Mouse (Mus musculus): Measurements from ENCODE around the gene Prtn3. TPM values are rescaled to one million over a fixed set of nuclear protein-coding genes. Genes with fewer than 3 reads are reported as not detected.

The Prtn3 gene
- polyA plus RNA-seq, 1 experiment = not detected

GRCm38 (mm10) chr10:79858416-79859074, 15.7 kb upstream of the Prtn3 start:
- WGBS = 22% methylated on average over 17 of the region's 17 CpGs
- no peak for TF ChIP-seq POLR2A (IDR thresholded peaks at IDR 0.05; ENCODE audit: insufficient read depth, low read depth, low read length)
- TF ChIP-seq CTCF (IDR thresholded peaks at IDR 0.05; ENCODE audit: insufficient read depth, low read depth, low read length) = no peak
- H3K4me1 ChIP-seq (ENCODE audit: control insufficient read depth, insufficient read depth, low read length) = peaks cover 61% of the 10 kb centered on the region
- peak overlapping the region; percentile 31; the same call in 1 of the 2 replicates for H3K27ac ChIP-seq (ENCODE audit: insufficient read depth, low read depth, low read length)
- 0 out of 2 replicates have a peak overlapping the region, but pooled peaks have one; percentile 5 for H3K4me3 ChIP-seq (ENCODE audit: insufficient read depth, low read depth, low read length)

- 52% methylated on average over 11 of the region's 11 CpGs for WGBS
- no peak for TF ChIP-seq CTCF (IDR thresholded peaks at IDR 0.05; ENCODE audit: insufficient read depth, low read depth, low read length)
- TF ChIP-seq POLR2A (IDR thresholded peaks at IDR 0.05; ENCODE audit: insufficient read depth, low read depth, low read length) = no peak
- no peak overlapping the region for H3K4me3 ChIP-seq (ENCODE audit: insufficient read depth, low read depth, low read length)
- H3K4me1 ChIP-seq (ENCODE audit: control insufficient read depth, insufficient read depth, low read length) = peaks cover 61% of the 10 kb centered on the region
- H3K27ac ChIP-seq (ENCODE audit: insufficient read depth, low read depth, low read length) = no peak overlapping the region
Observed at GRCm38 (mm10) chr10:79859116-79859515, 15.2 kb upstream of the Prtn3 start.

GRCm38 (mm10) chr10:79860079-79860911, 14.0 kb upstream of the Prtn3 start:
- TF ChIP-seq CTCF (IDR thresholded peaks at IDR 0.05; ENCODE audit: insufficient read depth, low read depth, low read length) (no peak), POLR2A (IDR thresholded peaks at IDR 0.05; ENCODE audit: insufficient read depth, low read depth, low read length) (no peak)
- Histone ChIP-seq H3K4me3 (ENCODE audit: insufficient read depth, low read depth, low read length) (no peak overlapping the region), H3K4me1 (ENCODE audit: control insufficient read depth, insufficient read depth, low read length) (peaks cover 67% of the 10 kb centered on the region), H3K27ac (ENCODE audit: insufficient read depth, low read depth, low read length) (no peak overlapping the region)
- 88% methylated on average over 26 of the region's 26 CpGs for WGBS

- Histone ChIP-seq H3K4me1 (ENCODE audit: control insufficient read depth, insufficient read depth, low read length) (peaks cover 60% of the 10 kb centered on the region), H3K4me3 (ENCODE audit: insufficient read depth, low read depth, low read length) (no peak overlapping the region), H3K27ac (ENCODE audit: insufficient read depth, low read depth, low read length) (no peak overlapping the region)
- no peak for TF ChIP-seq CTCF (IDR thresholded peaks at IDR 0.05; ENCODE audit: insufficient read depth, low read depth, low read length)
- no peak for TF ChIP-seq POLR2A (IDR thresholded peaks at IDR 0.05; ENCODE audit: insufficient read depth, low read depth, low read length)
- 60% methylated on average over 25 of the region's 25 CpGs for WGBS
Observed at GRCm38 (mm10) chr10:79861230-79862048, 12.8 kb upstream of the Prtn3 start.

GRCm38 (mm10) chr10:79862049-79862788, 12.1 kb upstream of the Prtn3 start:
- no peak overlapping the region for H3K27ac ChIP-seq (ENCODE audit: insufficient read depth, low read depth, low read length)
- no peak overlapping the region for H3K4me3 ChIP-seq (ENCODE audit: insufficient read depth, low read depth, low read length)
- WGBS = 61% methylated on average over 23 of the region's 23 CpGs
- H3K4me1 ChIP-seq (ENCODE audit: control insufficient read depth, insufficient read depth, low read length) = peaks cover 53% of the 10 kb centered on the region
- TF ChIP-seq CTCF (IDR thresholded peaks at IDR 0.05; ENCODE audit: insufficient read depth, low read depth, low read length) (no peak), POLR2A (IDR thresholded peaks at IDR 0.05; ENCODE audit: insufficient read depth, low read depth, low read length) (no peak)

- peaks cover 46% of the 10 kb centered on the region for H3K4me1 ChIP-seq (ENCODE audit: control insufficient read depth, insufficient read depth, low read length)
- TF ChIP-seq POLR2A (IDR thresholded peaks at IDR 0.05; ENCODE audit: insufficient read depth, low read depth, low read length) (no peak), CTCF (IDR thresholded peaks at IDR 0.05; ENCODE audit: insufficient read depth, low read depth, low read length) (no peak)
Observed at GRCm38 (mm10) chr10:79862925-79863324, 11.4 kb upstream of the Prtn3 start.

GRCm38 (mm10) chr10:79864351-79865188, 9.7 kb upstream of the Prtn3 start:
- WGBS = 51% methylated on average over 10 of the region's 10 CpGs
- TF ChIP-seq POLR2A (IDR thresholded peaks at IDR 0.05; ENCODE audit: insufficient read depth, low read depth, low read length) = no peak
- no peak for TF ChIP-seq CTCF (IDR thresholded peaks at IDR 0.05; ENCODE audit: insufficient read depth, low read depth, low read length)
- H3K4me3 ChIP-seq (ENCODE audit: insufficient read depth, low read depth, low read length) = no peak overlapping the region
- peaks cover 32% of the 10 kb centered on the region for H3K4me1 ChIP-seq (ENCODE audit: control insufficient read depth, insufficient read depth, low read length)
- H3K27ac ChIP-seq (ENCODE audit: insufficient read depth, low read depth, low read length) = no peak overlapping the region

More at GRCm38 (mm10) chr10:79862925-79863324, 11.4 kb upstream of the Prtn3 start:
- 58% methylated on average over 10 of the region's 10 CpGs for WGBS
- no peak overlapping the region for H3K4me3 ChIP-seq (ENCODE audit: insufficient read depth, low read depth, low read length)
- H3K27ac ChIP-seq (ENCODE audit: insufficient read depth, low read depth, low read length) = no peak overlapping the region

All from olfactory bulb, adult 2 months (tissue).